Mouse (Mus musculus): ENCODE data around the gene Gadd45b. TPM values are rescaled to one million over a fixed set of nuclear protein-coding genes. Genes with fewer than 3 reads are reported as not detected.

Gene Gadd45b
- polyA plus RNA-seq, 1 experiment: 96.0 TPM

DNA sequence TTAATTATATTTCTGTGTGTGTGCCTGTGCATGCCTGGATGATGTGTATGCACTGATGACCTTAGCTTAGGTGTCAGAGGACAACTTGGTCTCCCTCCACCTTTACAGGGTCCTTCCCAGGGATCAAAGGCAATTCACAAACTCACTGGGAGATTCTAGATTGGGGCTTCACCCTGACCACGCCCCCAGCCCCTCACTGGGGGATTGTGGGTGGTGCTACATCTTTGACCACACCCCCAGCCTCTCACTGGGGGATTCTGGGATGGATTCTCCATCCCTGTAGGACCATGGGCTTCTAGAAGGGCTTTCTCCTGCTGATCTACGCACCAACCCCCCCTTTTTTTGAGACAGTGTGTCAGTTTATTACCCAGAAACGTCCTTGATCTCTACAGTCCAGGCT, 4.4 kb upstream of the Gadd45b start:
- no peaks in the 10 kb centered on the region for H3K27me3 ChIP-seq (replicated peaks)
- no peak for TF ChIP-seq GATA1 (IDR thresholded peaks at IDR 0.05; ENCODE audit: borderline replicate concordance, low read length)
- no peak for TF ChIP-seq FLI1 (IDR thresholded peaks at IDR 0.05; ENCODE audit: low read length)
- H3K9me3 ChIP-seq: no peaks in the 10 kb centered on the region
- H3K4me1 ChIP-seq: peaks cover 59% of the 10 kb centered on the region
- no peak overlapping the region for H3K4me3 ChIP-seq (replicated peaks)
- H3K36me3 ChIP-seq (replicated peaks; ENCODE audit: low read length): no peaks in the 10 kb centered on the region

DNA sequence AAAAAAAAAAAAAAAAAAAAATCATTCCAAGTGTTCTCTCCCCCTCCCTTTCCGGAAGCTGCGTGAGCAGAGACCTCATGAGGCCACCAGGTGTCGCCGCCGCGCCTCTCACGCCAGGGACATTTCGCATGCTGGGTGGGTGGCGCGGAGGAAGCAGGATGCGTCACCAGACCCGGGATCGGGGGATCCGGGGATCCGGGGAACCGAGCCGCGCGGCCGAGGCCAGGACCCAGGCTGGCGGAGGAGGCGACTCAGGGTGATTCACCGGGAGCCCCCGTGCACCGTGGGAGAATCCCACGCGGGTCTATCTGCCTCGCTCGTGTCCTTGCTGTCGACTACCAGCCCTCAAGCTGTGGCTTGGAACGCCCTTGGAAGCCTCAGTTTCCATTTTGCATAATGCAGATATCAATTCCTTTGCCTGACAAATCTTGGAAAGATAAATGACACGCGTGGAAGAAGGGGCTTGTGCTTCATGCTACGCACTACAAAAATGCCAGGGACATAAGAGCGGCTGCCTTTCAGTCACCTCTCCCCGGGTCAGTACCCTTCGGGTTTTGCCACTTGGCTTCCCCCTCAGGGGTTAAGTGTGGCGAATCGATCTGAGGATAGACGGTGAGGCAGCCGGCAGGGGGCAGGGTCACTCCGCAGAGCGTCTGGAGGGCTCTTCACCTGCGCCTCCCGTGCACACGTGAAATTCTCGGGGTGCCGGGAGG, 1.1 kb upstream of the Gadd45b start:
- H3K4me1 ChIP-seq: peaks cover 76% of the 10 kb centered on the region
- peaks cover 7% of the 10 kb centered on the region for H3K27me3 ChIP-seq (replicated peaks)
- no peaks in the 10 kb centered on the region for H3K9me3 ChIP-seq
- H3K4me3 ChIP-seq (replicated peaks): peak overlapping the region; percentile 98
- H3K36me3 ChIP-seq (replicated peaks; ENCODE audit: low read length): peaks cover 12% of the 10 kb centered on the region
- no peak for TF ChIP-seq FLI1 (IDR thresholded peaks at IDR 0.05; ENCODE audit: low read length)
- no peak for TF ChIP-seq GATA1 (IDR thresholded peaks at IDR 0.05; ENCODE audit: borderline replicate concordance, low read length)

DNA sequence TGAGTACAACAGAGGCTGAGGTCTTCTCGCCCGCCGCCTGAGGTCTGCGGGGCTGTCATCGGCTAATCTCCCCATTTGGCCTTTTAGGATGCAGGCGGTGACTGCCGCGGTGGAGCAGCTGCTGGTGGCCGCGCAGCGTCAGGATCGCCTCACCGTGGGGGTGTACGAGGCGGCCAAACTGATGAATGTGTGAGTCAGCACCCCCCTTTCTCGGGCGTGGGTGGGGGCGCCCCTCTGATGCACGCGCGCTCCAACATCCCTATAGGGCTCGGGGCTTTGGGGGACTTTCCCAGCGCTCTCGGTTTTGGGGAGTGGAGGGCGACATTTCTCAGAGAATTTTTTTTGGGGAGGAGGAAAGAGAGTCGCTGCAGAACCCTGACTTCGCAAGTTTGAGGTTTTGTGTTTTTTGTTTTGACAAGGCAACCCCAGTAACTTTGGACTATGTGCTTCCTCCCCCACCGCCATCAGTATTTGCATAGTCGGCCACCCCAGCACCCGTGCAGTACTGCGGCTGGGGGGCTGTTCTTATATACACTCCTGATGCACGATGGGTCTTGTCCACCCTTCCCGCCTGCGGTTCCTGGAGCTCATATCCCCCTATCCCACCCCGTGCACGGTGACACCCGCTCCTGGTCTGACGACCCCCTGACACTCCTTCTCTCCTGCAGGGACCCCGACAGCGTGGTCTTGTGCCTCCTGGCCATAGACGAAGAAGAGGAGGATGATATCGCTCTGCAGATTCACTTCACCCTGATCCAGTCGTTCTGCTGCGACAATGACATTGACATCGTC, 684 bp downstream of the Gadd45b start:
- Histone ChIP-seq H3K9me3 (no peaks in the 10 kb centered on the region), H3K27me3 (replicated peaks) (peaks cover 16% of the 10 kb centered on the region)

DNA sequence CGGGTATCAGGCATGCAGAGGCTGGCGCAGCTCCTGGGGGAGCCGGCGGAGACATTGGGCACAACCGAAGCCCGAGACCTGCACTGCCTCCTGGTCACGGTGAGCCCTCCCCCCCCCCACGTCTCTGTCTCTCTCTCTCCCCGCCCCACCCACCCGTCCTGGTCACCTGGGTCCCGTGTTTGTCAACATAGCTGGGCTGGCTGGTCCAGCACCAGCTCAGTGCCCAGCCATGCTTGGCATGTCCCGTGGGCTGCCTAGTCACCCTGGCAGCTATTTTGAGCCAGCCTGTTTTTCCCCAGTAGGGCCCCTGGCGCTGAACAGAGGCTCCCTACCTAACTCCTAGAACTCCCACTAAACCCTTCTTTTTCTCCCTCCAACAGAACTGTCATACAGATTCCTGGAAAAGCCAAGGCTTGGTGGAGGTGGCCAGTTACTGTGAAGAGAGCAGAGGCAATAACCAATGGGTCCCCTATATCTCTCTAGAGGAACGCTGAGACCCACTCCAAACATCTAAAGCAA, 1.3 kb downstream of the Gadd45b start:
- H3K36me3 ChIP-seq (replicated peaks; ENCODE audit: low read length): peaks cover 12% of the 10 kb centered on the region
- no peaks in the 10 kb centered on the region for H3K9me3 ChIP-seq
- peaks cover 23% of the 10 kb centered on the region for H3K27me3 ChIP-seq (replicated peaks)
- H3K4me1 ChIP-seq: peaks cover 90% of the 10 kb centered on the region
- TF ChIP-seq GATA1 (IDR thresholded peaks at IDR 0.05; ENCODE audit: borderline replicate concordance, low read length) (no peak), FLI1 (IDR thresholded peaks at IDR 0.05; ENCODE audit: low read length) (no peak)
- H3K4me3 ChIP-seq (replicated peaks): peak overlapping the region; percentile 98

More for the DNA sequence above, 684 bp downstream of the Gadd45b start:
- TF ChIP-seq GATA1 (IDR thresholded peaks at IDR 0.05; ENCODE audit: borderline replicate concordance, low read length) (no peak), FLI1 (IDR thresholded peaks at IDR 0.05; ENCODE audit: low read length) (no peak)
- peak overlapping the region; percentile 98 for H3K4me3 ChIP-seq (replicated peaks)
- peaks cover 12% of the 10 kb centered on the region for H3K36me3 ChIP-seq (replicated peaks; ENCODE audit: low read length)
- peaks cover 90% of the 10 kb centered on the region for H3K4me1 ChIP-seq

DNA sequence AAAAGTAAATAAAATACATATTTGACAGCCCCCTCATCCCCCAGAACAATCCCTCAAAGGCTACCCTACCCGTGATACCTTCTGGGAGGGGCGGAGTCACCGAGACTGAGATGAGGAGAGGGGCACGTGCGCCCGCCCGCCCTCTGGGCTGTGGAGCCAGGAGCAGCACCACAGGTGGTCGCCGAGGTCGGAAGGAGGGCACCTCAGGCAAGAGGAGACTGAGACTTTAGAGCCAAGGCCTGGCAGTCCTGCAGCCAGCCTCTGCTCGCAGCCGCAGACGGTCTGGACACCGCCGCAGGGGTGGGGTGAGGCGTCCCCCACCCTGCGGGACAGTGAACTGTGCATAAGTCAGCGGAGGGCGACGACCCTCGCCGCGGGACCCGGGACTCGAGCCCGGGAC, 1.8 kb downstream of the Gadd45b start:
- peaks cover 90% of the 10 kb centered on the region for H3K4me1 ChIP-seq
- no peaks in the 10 kb centered on the region for H3K9me3 ChIP-seq
- H3K27me3 ChIP-seq (replicated peaks): peaks cover 28% of the 10 kb centered on the region
- peaks cover 12% of the 10 kb centered on the region for H3K36me3 ChIP-seq (replicated peaks; ENCODE audit: low read length)
- TF ChIP-seq FLI1 (IDR thresholded peaks at IDR 0.05; ENCODE audit: low read length) (no peak), GATA1 (IDR thresholded peaks at IDR 0.05; ENCODE audit: borderline replicate concordance, low read length) (no peak)
- H3K4me3 ChIP-seq (replicated peaks): peak overlapping the region; percentile 98

DNA sequence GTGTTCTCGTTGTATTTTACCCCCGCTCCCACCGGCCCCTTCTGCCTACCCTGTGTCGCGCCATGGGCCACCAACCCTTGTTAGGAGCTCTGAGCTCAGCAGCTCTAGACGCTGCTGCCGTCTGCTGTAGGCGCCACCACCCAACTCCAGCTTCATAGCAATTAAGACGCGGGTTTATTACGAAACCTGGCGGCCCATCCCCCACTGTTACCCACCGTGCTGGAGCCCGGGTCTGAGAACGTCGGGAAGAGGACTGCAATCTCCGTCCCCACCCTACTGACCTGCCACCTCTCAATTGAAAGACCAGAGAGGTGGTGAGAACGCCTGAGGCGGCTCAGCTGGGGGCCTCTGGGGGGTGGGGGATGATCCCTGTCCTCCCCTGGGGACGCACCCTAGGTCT, 2.3 kb downstream of the Gadd45b start:
- H3K36me3 ChIP-seq (replicated peaks; ENCODE audit: low read length): peaks cover 12% of the 10 kb centered on the region
- H3K27me3 ChIP-seq (replicated peaks): peaks cover 33% of the 10 kb centered on the region
- peaks cover 90% of the 10 kb centered on the region for H3K4me1 ChIP-seq
- no peak for TF ChIP-seq GATA1 (IDR thresholded peaks at IDR 0.05; ENCODE audit: borderline replicate concordance, low read length)
- no peak for TF ChIP-seq FLI1 (IDR thresholded peaks at IDR 0.05; ENCODE audit: low read length)
- peak overlapping the region; percentile 98 for H3K4me3 ChIP-seq (replicated peaks)
- no peaks in the 10 kb centered on the region for H3K9me3 ChIP-seq

DNA sequence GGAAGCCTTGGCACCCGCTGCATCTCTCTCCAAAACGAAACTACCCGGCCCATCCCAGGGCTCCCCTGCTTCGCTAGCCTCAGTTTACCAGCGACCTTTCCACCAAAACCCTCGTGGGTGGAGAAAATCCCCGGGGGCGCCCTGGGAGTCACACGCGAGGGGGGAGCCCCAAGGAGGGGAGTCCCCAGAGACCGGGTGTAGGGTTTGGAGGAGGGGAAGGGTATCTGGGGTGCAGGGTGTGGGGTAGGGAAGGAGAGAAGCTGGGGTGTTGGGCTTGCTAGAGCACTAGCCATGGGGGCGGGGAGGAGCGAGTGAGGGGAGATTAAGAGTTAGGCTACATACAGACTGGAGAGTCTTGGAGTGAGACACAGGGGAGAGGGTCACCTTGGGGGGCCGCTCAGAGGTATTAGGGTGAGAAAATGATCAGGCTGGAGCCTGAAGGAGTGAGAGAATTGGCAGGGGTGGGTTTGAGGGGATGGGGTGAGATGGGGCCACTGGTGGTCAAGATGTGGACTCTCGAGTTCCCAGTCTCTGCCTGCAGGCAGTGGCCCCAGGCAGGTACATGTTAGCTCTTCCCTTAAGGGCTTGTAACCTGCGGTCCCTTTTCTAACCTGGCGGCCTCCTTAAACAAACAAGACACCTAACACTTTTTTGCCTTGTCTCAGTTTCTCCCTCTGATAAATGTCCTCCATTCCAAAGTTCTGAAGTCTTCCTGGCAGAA, 3.0 kb downstream of the Gadd45b start:
- peaks cover 39% of the 10 kb centered on the region for H3K27me3 ChIP-seq (replicated peaks)
- peak overlapping the region; percentile 98 for H3K4me3 ChIP-seq (replicated peaks)
- TF ChIP-seq GATA1 (IDR thresholded peaks at IDR 0.05; ENCODE audit: borderline replicate concordance, low read length) (no peak), FLI1 (IDR thresholded peaks at IDR 0.05; ENCODE audit: low read length) (no peak)

DNA sequence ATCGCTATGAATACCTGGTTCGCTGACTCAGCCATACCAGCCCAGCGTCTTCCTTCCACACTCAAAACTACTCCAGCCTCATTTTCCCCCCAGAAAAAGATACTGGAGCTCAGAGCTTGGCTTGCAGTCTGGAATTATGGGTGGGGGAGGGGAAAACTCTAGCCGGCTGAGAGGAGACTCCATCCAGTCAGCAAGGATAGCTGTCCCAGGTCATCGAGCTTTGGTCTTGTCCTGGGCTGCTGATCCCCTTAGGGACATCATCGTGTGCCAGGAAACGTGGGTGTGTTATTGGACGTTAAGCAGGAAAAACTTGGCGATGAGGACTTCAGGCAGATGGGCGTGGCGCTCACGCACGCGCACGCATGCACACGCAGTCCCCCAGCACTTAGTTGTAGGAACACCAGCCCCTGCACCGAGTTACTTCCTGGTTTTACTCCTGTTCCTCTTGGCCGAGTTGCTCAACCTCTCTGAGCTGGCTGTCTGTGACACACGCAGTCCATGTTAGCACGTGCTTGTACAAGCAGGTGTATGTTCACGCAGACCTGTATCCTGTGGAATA, 3.6 kb downstream of the Gadd45b start:
- peaks cover 12% of the 10 kb centered on the region for H3K36me3 ChIP-seq (replicated peaks; ENCODE audit: low read length)
- H3K9me3 ChIP-seq: no peaks in the 10 kb centered on the region
- peaks cover 93% of the 10 kb centered on the region for H3K4me1 ChIP-seq
- peak overlapping the region; percentile 98 for H3K4me3 ChIP-seq (replicated peaks)
- no peak for TF ChIP-seq FLI1 (IDR thresholded peaks at IDR 0.05; ENCODE audit: low read length)
- TF ChIP-seq GATA1 (IDR thresholded peaks at IDR 0.05; ENCODE audit: borderline replicate concordance, low read length): no peak
- peaks cover 46% of the 10 kb centered on the region for H3K27me3 ChIP-seq (replicated peaks)

More for the DNA sequence above, 3.0 kb downstream of the Gadd45b start:
- Histone ChIP-seq H3K36me3 (replicated peaks; ENCODE audit: low read length) (peaks cover 12% of the 10 kb centered on the region), H3K4me1 (peaks cover 90% of the 10 kb centered on the region), H3K9me3 (no peaks in the 10 kb centered on the region)
